Mouse (Mus musculus) retina, adult 2 months (tissue): ENCODE results near the gene Fth1.

ENCODE experiments used
- DNase-seq: peaks from one replicate; pipeline ENCODE4 v3.0.0-alpha.2; 2012; ENCODE audit warnings: low read depth, low spot score

Fth1 gene

GRCm38 (mm10) chr19:10021981-10022380, 41.6 kb downstream of the Fth1 start:
- DNase-seq: no peak

DNA sequence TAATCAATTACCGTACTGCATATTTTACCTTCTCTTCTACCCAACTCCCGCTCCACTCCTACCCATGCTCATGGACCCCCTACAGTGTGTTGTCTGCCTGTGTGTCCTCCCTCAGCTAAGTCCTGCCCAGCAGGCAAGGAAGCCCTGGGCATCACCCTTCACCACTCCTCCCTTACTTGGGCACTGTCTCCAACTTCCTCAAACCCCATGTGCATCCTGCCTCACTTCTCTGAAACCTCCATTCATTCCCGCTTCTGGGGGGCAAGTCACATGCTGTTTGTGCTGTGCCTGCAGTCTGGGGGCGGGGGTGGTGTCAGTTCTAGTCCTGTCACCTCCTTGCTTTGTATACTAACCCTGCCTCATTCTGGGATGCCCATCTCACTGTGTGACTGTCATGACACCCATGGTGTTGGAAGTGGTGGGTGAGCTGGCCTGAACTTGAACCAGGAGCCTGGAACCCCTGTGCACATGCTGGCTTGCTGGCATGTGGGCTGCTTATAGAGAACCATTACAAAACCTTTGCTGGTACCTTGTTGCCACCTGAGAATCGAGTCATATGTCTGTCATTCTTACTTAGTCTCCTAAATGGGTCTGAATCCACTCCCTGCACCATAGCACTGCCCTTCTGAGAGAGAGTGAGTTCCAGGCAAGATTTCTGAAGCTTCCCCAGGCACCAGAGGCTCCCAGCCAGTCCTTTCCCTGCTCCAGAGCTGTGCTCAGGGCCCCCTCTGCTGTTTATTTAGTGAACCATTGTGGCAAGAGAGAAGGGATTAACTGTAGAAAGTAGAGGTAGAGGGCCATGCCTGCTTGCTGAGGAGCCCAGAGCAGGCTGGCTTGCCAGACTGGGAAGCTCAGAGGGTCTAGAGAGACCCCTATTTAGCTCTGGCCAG, 42.3 kb downstream of the Fth1 start:
- DNase-seq: no peak

GRCm38 (mm10) chr19:10023304-10023758, 42.9 kb downstream of the Fth1 start:
- no peak for DNase-seq

DNA sequence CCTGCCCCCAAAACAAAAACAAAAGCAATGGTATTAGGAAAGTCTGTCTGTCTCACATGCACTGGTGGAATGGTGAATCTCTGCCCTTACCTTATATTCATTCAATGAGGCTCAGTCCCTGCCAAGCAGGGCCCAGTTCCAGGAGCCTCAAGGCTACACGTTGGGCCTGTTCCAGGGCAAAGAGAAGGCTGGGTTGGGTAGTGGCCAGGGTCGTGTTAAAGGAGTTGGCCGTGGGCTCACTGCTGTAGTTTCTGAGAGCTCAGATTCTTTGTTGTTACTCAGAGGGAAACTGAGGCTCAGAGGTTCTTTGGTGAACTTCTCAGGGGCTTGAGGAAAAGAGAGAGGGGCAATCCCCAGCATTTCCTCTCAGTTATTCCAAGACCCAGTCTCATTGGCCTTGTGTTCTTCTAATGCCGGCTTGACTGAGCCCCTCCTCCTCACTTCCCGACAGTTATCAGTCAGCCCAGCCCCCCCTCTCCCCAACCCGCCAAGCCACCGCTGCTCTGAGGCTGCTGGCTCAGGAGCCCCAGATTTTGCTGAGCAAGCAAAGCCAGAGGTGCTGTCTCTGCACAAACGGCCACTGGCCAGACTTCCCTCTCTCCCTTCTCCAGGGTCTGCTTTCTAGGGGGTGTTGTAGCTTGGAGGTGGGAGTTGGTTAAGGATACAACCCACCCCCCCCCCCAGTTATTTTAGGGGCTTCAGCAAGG, 44.9 kb downstream of the Fth1 start:
- DNase-seq: no peak

GRCm38 (mm10) chr19:10029746-10030145, 49.3 kb downstream of the Fth1 start:
- no peak for DNase-seq

- no peak for DNase-seq
Observed at GRCm38 (mm10) chr19:10033211-10033973, 53.0 kb downstream of the Fth1 start.

DNA sequence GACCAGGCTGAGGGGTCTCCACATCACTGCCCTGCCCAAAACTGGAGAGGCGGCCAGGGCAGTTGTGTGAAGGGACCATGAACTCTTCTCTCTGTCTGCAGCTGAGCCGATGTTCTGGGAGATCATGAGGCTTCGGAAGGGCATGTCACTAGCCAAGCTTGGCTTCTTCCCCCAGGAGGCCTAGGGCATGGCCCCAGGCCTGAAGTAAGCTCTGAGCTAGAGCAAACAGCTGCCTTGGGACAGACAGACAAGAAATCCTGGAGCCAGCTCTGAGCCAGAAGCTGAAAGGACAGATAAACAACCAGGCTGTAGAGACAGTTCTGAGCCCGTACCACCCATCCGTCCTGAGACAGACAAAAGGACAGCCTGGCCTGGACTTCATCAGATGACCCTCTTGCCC, 54.0 kb downstream of the Fth1 start:
- DNase-seq: no peak
